Mouse (Mus musculus): ENCODE results near the gene Znfx1. TPM values are rescaled to one million over a fixed set of nuclear protein-coding genes. Genes with fewer than 3 reads are reported as not detected.
A peak's percentile ranks its signal among the peaks of the same experiment; 100 is the strongest.

The Znfx1 gene
- polyA plus RNA-seq, 1 experiment from 2014 or later, result 4.9 TPM

DNA sequence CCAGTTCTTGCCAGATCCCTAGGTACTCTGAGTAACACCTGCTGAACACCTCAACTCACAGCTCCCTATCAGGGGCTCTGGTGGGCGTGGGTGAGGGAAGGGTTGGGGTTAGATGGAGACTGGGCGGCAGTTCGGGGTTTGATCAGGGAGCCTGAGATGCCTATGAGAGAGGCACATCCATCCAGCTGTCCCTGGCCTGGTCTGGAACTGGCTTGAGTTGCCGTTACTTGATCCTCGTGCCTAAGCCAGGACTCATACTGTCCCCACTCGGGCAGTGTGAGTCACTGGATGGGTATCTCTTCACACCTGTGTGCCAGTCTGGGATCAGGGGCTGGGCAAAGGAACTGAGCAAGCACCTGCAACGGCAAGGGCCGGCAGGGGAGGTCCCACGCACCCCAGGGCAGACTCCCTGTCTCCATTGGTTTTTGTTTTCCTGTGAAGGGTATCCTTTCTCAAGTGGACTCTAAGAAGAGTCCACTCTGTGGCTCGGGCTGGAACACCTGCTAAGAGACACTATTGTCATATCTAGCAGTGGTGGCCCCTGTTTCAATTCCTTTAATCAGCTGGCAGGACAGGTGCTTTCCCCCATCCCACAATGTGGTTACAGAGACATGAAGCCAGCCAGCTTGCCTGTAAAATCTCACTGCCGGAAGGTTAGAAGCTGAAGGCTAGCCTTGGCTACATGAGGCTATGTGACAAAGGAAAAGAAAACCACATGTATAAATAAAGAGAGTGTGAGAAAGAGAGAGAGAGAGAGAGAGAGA lies 14.6 kb upstream of the Znfx1 start:
- Histone ChIP-seq H3K36me3 (ENCODE audit: control insufficient read depth, insufficient read depth, low read length) (no peaks in the 10 kb centered on the region), H3K27me3 (ENCODE audit: control insufficient read depth, insufficient read depth, low read length) (no peaks in the 10 kb centered on the region), H3K27ac (ENCODE audit: low read depth, low read length) (no peak overlapping the region), H3K4me3 (ENCODE audit: low read depth, low read length) (no peak overlapping the region), H3K9me3 (ENCODE audit: control insufficient read depth, low read length) (no peaks in the 10 kb centered on the region), H3K4me1 (replicated peaks; ENCODE audit: control insufficient read depth, insufficient read depth, low read length) (peaks cover 10% of the 10 kb centered on the region), H3K4me2 (replicated peaks; ENCODE audit: low read depth, low read length) (no peak overlapping the region), H3K9ac (ENCODE audit: low read depth, low read length) (no peak overlapping the region)
- DNase-seq (ENCODE audit: low spot score) (no peak), ATAC-seq (ENCODE audit: low FRiP score) (no peak)
- WGBS, result 84% methylated on average over 11 of the region's 11 CpGs

DNA sequence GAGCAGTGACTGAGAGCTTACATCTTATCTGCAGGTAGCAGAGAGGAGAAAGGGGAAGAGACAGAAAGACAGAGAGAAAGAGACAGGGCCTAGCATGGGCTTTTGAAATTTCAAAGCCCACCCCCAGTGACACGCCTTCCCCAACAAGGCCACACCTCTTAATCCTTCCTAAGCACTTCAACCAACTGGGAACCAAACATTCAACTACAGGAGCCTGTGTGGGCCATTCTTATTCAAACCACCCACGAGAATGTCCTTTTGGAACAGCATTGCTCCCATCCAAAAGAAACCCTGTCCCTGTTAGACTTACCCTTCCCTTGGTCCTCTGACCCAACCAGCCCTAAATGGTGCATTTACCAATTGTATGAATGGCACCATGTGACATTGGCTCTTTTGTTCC lies 13.9 kb upstream of the Znfx1 start:
- H3K9ac ChIP-seq (ENCODE audit: low read depth, low read length), result no peak overlapping the region
- peaks cover 10% of the 10 kb centered on the region for H3K4me1 ChIP-seq (replicated peaks; ENCODE audit: control insufficient read depth, insufficient read depth, low read length)
- no peak for ATAC-seq (ENCODE audit: low FRiP score)
- H3K4me2 ChIP-seq (replicated peaks; ENCODE audit: low read depth, low read length), result no peak overlapping the region
- H3K27ac ChIP-seq (ENCODE audit: low read depth, low read length), result no peak overlapping the region
- no peaks in the 10 kb centered on the region for H3K9me3 ChIP-seq (ENCODE audit: control insufficient read depth, low read length)
- H3K4me3 ChIP-seq (ENCODE audit: low read depth, low read length), result no peak overlapping the region
- no peaks in the 10 kb centered on the region for H3K36me3 ChIP-seq (ENCODE audit: control insufficient read depth, insufficient read depth, low read length)
- WGBS, result 69% methylated on average over 2 of the region's 2 CpGs
- DNase-seq (ENCODE audit: low spot score), result no peak
- no peaks in the 10 kb centered on the region for H3K27me3 ChIP-seq (ENCODE audit: control insufficient read depth, insufficient read depth, low read length)

DNA sequence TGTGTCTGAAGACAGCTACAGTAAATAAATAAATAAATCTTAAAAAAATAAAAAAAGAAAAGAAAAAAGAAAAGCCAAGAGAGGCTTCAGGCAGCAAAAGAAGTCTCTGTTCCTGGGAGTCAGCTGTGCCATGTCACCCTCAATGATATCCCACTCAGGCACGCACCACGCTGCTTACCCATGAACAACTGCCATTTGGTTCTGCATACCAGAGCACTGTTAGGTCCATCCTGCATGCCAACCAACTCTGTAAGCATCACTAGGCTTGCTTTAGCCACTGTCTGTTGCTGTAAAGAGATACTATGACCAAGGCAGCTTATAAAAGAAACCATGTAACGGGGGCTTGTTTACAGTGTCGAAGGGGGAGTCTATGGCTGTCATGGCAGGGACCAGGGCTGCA lies 13.5 kb upstream of the Znfx1 start:
- Histone ChIP-seq H3K4me3 (ENCODE audit: low read depth, low read length) (no peak overlapping the region), H3K4me2 (replicated peaks; ENCODE audit: low read depth, low read length) (no peak overlapping the region), H3K9ac (ENCODE audit: low read depth, low read length) (no peak overlapping the region), H3K36me3 (ENCODE audit: control insufficient read depth, insufficient read depth, low read length) (no peaks in the 10 kb centered on the region), H3K4me1 (replicated peaks; ENCODE audit: control insufficient read depth, insufficient read depth, low read length) (peaks cover 8% of the 10 kb centered on the region), H3K27me3 (ENCODE audit: control insufficient read depth, insufficient read depth, low read length) (no peaks in the 10 kb centered on the region), H3K27ac (ENCODE audit: low read depth, low read length) (no peak overlapping the region), H3K9me3 (ENCODE audit: control insufficient read depth, low read length) (no peaks in the 10 kb centered on the region)
- ATAC-seq (ENCODE audit: low FRiP score) (no peak), DNase-seq (ENCODE audit: low spot score) (no peak)
- 96% methylated on average over 4 of the region's 4 CpGs for whole genome bisulfite sequencing

DNA sequence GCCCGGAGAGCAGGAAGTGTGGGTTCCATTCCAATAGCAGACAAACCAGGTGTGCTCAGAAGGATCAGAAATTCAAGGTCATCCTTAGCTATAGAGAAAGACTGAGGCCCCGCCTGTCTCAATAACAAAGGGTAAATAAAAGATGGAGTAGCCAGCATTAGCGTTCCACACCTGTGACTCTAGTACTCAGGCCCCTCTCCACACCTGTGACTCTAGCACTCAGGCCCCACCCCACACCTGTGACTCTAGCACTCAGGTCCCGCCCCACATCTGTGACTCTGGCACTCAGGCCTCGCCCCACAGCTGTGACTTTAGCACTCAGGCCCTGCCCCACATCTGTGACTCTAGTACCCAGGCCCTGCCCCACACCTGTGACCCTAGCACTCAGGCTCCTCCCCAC lies 11.8 kb upstream of the Znfx1 start:
- H3K27ac ChIP-seq (ENCODE audit: low read depth, low read length), result no peak overlapping the region
- no peak for DNase-seq (ENCODE audit: low spot score)

DNA sequence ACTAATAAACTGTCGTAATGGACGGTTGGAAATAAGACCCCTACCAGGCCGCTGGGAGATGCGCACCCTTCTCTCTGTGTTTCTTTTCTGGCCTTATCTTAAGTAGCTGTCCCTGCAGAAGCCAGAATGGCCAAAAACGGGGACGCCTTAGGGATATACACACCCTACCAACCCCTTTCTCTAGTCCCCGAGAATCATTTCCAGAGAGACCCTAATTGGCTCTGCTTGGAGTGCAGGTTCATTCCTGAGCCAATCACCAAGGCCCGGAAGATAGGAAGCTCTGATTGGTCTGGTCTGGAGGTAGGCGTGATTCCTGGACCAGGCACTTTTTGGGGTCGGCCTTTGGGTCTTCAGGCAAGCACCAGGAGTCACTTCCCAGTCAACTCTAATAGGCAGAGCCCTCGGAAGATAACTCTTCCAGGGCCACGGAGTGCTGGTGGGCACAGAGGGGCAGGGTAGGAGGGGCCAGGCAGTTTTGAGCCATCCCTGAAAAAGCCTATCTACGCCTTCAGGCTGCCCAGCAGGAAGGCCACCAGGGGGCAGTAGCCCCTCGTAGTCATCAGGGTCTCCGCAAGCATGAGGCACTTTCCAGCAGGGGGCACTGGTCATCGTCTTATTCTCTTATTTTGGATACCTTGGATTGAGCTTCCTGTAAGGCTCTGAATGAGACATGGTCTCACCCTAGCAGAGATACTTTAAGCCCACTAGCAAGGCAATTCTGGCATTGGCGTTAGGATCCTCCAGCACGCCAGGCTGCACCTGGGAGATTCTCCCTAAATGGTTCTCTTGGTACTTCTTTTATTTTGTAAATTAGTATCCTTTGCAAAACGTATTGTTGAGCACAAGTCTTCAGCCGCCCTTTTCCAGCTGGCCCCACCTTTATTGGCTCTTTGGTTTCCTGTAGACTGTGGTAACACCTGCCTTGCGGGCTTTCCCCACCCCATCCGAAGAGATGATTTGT lies 9.1 kb upstream of the Znfx1 start:
- Histone ChIP-seq H3K9me3 (ENCODE audit: control insufficient read depth, low read length) (no peaks in the 10 kb centered on the region), H3K4me3 (ENCODE audit: low read depth, low read length) (peak overlapping the region; percentile 38), H3K36me3 (ENCODE audit: control insufficient read depth, insufficient read depth, low read length) (no peaks in the 10 kb centered on the region), H3K4me2 (replicated peaks; ENCODE audit: low read depth, low read length) (peak overlapping the region; percentile 50), H3K27ac (ENCODE audit: low read depth, low read length) (0 out of 2 replicates have a peak overlapping the region, but pooled peaks have one; percentile 62), H3K4me1 (replicated peaks; ENCODE audit: control insufficient read depth, insufficient read depth, low read length) (no peaks in the 10 kb centered on the region), H3K27me3 (ENCODE audit: control insufficient read depth, insufficient read depth, low read length) (no peaks in the 10 kb centered on the region), H3K9ac (ENCODE audit: low read depth, low read length) (peak overlapping the region; percentile 39)
- DNase-seq (ENCODE audit: low spot score) (peak; percentile 99), ATAC-seq (ENCODE audit: low FRiP score) (peak; percentile 96)
- 10% methylated on average over 22 of the region's 22 CpGs for WGBS

More for the DNA sequence above, 11.8 kb upstream of the Znfx1 start:
- WGBS, result 95% methylated on average over 5 of the region's 5 CpGs
- Histone ChIP-seq H3K9me3 (ENCODE audit: control insufficient read depth, low read length) (no peaks in the 10 kb centered on the region), H3K4me2 (replicated peaks; ENCODE audit: low read depth, low read length) (no peak overlapping the region), H3K9ac (ENCODE audit: low read depth, low read length) (no peak overlapping the region), H3K4me1 (replicated peaks; ENCODE audit: control insufficient read depth, insufficient read depth, low read length) (peaks cover 5% of the 10 kb centered on the region; the same call in 1 of the 2 replicates), H3K4me3 (ENCODE audit: low read depth, low read length) (no peak overlapping the region), H3K27me3 (ENCODE audit: control insufficient read depth, insufficient read depth, low read length) (no peaks in the 10 kb centered on the region), H3K36me3 (ENCODE audit: control insufficient read depth, insufficient read depth, low read length) (no peaks in the 10 kb centered on the region)
- ATAC-seq (ENCODE audit: low FRiP score), result no peak

DNA sequence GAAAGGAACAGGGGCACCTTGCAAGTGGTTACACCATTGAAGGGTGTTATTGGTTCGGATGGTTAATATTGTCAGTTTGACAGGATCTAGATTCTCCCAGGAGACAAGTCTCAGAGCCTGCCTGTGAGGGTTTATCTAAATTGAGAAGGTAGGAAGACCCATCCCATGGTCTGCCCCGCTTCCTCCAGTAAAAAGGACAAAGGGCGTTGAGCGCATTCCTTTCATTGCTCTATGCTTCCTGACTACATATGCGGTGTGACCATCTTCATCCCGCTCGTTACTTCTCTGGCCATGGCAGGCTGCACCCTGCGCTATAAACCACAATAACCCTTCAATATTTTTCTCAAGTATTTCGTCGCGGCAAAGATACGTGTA lies 8.4 kb upstream of the Znfx1 start:
- peak; percentile 30; the same call in 1 of the 2 replicates for ATAC-seq (ENCODE audit: low FRiP score)
- Histone ChIP-seq H3K36me3 (ENCODE audit: control insufficient read depth, insufficient read depth, low read length) (no peaks in the 10 kb centered on the region), H3K27me3 (ENCODE audit: control insufficient read depth, insufficient read depth, low read length) (no peaks in the 10 kb centered on the region), H3K4me1 (replicated peaks; ENCODE audit: control insufficient read depth, insufficient read depth, low read length) (no peaks in the 10 kb centered on the region), H3K27ac (ENCODE audit: low read depth, low read length) (0 out of 2 replicates have a peak overlapping the region, but pooled peaks have one; percentile 62), H3K4me3 (ENCODE audit: low read depth, low read length) (peak overlapping the region; percentile 38), H3K9ac (ENCODE audit: low read depth, low read length) (peak overlapping the region; percentile 39), H3K4me2 (replicated peaks; ENCODE audit: low read depth, low read length) (peak overlapping the region; percentile 50), H3K9me3 (ENCODE audit: control insufficient read depth, low read length) (no peaks in the 10 kb centered on the region)
- 25% methylated on average over 12 of the region's 12 CpGs for WGBS
- no peak for DNase-seq (ENCODE audit: low spot score)

DNA sequence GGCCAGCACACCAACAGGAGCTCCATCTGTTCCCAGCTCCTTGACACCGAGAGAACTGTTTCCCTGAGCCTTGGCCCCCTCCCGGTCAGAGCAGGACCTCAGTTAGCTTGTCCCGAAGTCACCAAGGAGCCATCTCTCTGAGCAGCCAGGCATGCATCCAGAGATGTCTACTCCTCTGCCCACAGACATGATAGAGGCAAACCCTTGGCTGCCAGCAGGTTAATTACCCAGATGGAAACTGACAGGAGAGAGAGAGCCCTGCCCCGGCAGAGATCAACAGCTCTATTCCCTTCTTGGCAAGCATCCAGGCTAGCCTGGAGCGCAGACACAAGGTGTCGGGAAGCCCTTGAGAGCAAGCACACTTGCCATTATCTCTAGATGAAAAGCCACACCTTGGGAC lies 7.5 kb upstream of the Znfx1 start:
- 89% methylated on average over 6 of the region's 6 CpGs for WGBS
- DNase-seq (ENCODE audit: low spot score), result no peak

DNA sequence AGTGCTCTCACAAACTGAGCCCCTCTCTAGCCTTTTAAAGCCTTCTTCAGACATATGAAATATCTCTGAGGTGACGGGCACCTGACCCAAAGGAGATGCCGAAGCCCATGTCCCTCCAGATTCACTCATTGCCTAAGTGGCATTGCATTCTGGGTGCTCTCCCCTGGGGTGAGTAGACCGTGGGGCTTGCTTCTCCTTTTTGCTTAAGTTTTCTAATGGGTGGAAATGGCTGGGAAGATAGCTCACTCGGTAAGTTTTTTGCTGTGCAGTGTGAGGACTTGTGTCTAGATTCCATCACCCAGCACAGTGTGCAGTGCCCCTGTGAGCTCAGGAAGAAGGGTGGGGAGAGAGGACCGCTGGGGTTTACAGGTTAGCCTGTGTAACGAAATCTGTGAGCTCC lies 4.8 kb upstream of the Znfx1 start:
- peaks cover 15% of the 10 kb centered on the region for H3K36me3 ChIP-seq (ENCODE audit: control insufficient read depth, insufficient read depth, low read length)
- no peaks in the 10 kb centered on the region for H3K9me3 ChIP-seq (ENCODE audit: control insufficient read depth, low read length)

More for the DNA sequence above, 7.5 kb upstream of the Znfx1 start:
- Histone ChIP-seq H3K27me3 (ENCODE audit: control insufficient read depth, insufficient read depth, low read length) (no peaks in the 10 kb centered on the region), H3K9ac (ENCODE audit: low read depth, low read length) (no peak overlapping the region), H3K27ac (ENCODE audit: low read depth, low read length) (no peak overlapping the region), H3K4me1 (replicated peaks; ENCODE audit: control insufficient read depth, insufficient read depth, low read length) (peaks cover 3% of the 10 kb centered on the region; the same call in 1 of the 2 replicates), H3K36me3 (ENCODE audit: control insufficient read depth, insufficient read depth, low read length) (peaks cover 8% of the 10 kb centered on the region), H3K4me2 (replicated peaks; ENCODE audit: low read depth, low read length) (no peak overlapping the region), H3K4me3 (ENCODE audit: low read depth, low read length) (no peak overlapping the region), H3K9me3 (ENCODE audit: control insufficient read depth, low read length) (no peaks in the 10 kb centered on the region)
- no peak for ATAC-seq (ENCODE audit: low FRiP score)

More for the DNA sequence above, 4.8 kb upstream of the Znfx1 start:
- Histone ChIP-seq H3K27ac (ENCODE audit: low read depth, low read length) (no peak overlapping the region), H3K9ac (ENCODE audit: low read depth, low read length) (no peak overlapping the region), H3K4me3 (ENCODE audit: low read depth, low read length) (no peak overlapping the region), H3K27me3 (ENCODE audit: control insufficient read depth, insufficient read depth, low read length) (no peaks in the 10 kb centered on the region), H3K4me2 (replicated peaks; ENCODE audit: low read depth, low read length) (no peak overlapping the region), H3K4me1 (replicated peaks; ENCODE audit: control insufficient read depth, insufficient read depth, low read length) (peaks cover 7% of the 10 kb centered on the region)
- 51% methylated on average over 6 of the region's 6 CpGs for WGBS
- DNase-seq (ENCODE audit: low spot score) (no peak), ATAC-seq (ENCODE audit: low FRiP score) (no peak)
